Mouse (Mus musculus): ENCODE measurements at regions not wholly inside any gene's neighbourhood (a gene's known extent, or its start where the extent isn't known, plus 50 kb on each side); places are given as distances from the start of the nearest gene placed in this dataset.

DNA sequence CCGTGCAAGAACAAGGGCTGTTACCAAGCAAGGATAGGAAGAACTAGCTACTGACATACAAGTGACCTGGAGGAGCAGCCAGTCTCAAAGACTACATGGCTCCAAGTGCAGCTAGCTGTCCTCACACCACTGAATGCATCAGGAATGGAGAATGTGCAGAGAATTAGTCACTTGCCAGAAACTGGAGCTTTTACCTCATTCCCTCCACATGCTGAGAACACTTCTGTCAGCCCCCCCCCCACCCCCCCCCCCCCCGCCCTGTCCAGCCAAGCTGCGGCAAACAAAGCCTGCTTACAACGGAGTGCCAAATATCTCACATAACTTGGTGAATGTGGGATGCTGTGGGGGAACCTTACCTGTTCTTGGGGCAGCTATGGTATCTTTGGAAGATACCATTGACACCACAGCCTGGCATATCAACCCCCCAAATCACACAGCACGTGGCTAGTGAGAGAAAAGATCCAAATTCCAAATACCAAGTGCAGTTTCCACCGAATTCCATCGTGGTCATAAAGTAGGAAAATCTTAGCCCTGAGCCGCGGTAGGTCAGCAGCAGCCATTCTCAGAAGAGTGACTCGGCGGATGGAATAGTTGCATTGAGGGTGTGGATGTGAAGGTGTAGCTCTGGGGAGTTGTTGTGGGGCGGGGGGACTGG is 126.3 kb downstream of the Gadd45g start:
- DNase-seq (ENCODE audit: extremely low spot score in 1 of 2, low spot score in 1 of 2): no peak

- DNase-seq (ENCODE audit: extremely low spot score in 1 of 2, low spot score in 1 of 2): peak in 1 of 2 experiments; percentile 51
Measured at GRCm38 (mm10) chr13:51973461-51973860, 127.0 kb downstream of the Gadd45g start.

GRCm38 (mm10) chr13:51974101-51974500 is 127.6 kb downstream of the Gadd45g start:
- DNase-seq (ENCODE audit: extremely low spot score in 1 of 2, low spot score in 1 of 2): no peak

GRCm38 (mm10) chr13:51975330-51975729 is 128.9 kb downstream of the Gadd45g start:
- no peak for DNase-seq (ENCODE audit: extremely low spot score in 1 of 2, low spot score in 1 of 2)

DNA sequence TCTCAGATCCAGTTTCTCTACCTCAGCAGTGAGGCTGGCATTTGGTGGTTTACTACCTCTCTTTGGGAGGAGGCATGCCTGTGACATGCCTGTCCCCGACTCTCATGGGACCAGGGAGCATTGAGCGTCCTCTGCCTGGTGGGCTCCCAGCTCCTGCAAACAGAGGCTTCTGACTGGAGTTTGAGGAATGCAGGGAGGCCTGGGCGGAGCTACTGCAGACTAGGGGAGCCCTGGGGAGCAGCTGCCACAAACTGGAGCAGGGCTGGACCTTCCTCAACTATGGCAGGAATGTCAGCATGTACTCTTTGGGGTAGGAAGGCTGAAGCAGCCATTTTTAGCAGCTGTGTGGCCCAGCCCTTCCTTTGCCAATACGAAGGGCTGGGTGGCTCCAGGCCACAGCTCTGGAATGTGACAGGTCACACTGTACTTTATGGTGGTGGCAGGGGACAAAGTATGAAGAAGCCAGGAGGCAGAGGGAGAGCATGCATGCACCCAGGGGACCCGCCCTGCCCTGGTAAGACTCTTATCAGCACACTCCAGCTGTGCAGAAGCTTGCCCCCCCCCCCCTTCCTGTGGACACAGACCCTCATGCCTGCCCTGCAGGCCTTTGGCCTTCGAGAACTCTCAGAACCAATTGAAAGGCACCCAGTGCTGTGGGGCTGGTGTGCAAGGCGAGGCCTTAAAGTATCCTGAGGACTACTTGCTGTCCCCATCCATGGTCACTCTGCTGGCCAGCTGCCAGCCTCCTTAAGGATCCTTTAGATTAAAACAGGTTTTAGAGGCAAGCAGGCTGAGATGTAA is 129.5 kb downstream of the Gadd45g start:
- DNase-seq (ENCODE audit: extremely low spot score in 1 of 2, low spot score in 1 of 2): no peak

DNA sequence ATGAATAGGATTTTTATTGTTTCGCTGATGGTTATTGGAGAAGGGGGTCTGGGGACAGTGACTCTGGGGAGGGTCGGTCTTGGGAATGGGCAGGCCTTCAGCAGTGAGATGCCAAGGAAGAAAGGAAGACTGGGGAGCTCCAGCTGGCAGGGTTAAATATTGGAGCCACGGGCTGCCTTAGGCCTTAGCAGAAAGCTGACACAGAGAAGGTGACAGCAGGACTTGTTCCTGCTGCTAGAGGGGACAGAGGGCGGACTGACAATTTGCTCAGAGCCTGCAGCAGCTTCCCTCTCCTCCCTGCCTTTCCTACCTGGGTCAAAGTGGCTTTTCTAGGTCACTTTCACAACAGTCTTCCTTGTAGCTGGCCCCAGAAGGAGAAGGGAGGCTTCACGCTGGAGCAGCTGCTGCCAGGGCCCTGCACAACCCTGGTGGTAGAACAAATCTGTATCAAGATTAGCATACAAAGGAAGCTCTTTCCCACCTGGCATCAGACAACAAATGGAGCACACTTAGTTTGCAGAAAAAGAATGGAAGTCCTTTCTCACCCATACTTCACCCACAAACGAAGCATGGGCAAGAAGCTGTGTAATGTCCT is 130.2 kb downstream of the Gadd45g start:
- DNase-seq (ENCODE audit: extremely low spot score in 1 of 2, low spot score in 1 of 2): no peak

DNA sequence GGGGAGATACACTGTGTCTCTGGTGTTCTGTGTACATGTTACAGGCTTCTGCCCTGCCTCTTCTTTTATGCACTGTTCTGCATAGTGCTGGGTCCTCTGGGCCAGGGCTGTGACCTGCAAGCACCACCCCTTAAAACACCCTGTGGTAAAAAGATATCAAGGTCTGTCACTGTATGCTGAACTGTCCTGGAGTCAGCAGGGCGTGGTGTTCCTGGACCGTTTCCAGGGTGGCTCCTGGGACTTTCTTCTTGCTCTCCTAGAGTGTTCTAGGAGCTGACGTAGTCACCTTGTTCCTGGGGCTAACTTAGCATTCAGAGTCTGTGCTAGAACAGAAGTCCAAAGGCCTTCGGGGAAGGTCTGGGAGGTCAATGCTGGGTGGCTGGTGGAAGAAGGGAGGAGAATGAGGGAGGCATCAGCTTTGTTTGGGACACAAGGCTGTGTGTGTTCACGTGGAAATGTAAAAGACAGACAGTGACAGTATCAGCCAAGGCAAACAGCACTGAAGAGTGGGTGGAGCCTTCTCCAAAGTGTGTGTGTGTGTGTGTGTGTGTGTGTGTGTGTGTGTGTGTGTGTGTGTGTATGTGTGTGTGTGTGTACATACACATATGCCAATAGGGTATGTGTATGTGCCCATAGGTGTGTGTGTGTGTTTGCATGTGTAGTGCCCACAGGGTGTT is 133.0 kb downstream of the Gadd45g start:
- no peak for DNase-seq (ENCODE audit: extremely low spot score in 1 of 2, low spot score in 1 of 2)

DNA sequence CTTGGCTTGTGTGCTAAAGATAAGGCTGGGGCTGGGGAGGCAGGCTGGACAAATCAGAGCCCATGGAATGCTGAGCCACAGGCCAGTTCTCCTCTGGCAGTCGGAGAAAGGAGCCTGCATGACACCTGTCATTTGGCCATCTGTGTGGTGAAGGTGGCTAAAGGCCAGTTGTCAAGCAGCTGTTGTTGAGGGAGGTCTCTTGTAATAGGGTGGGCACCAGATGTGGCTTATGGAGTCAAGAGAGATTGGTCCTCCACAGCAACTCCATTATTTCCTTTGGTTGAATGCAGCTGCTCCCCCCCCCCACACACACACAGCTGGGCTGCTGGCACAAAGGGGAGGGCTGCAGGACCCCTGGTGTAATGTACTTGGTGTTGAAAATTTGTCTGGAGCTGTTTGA is 133.9 kb downstream of the Gadd45g start:
- no peak for DNase-seq (ENCODE audit: extremely low spot score in 1 of 2, low spot score in 1 of 2)

GRCm38 (mm10) chr13:51983002-51983401 is 136.5 kb downstream of the Gadd45g start:
- no peak for DNase-seq (ENCODE audit: extremely low spot score in 1 of 2, low spot score in 1 of 2)

DNA sequence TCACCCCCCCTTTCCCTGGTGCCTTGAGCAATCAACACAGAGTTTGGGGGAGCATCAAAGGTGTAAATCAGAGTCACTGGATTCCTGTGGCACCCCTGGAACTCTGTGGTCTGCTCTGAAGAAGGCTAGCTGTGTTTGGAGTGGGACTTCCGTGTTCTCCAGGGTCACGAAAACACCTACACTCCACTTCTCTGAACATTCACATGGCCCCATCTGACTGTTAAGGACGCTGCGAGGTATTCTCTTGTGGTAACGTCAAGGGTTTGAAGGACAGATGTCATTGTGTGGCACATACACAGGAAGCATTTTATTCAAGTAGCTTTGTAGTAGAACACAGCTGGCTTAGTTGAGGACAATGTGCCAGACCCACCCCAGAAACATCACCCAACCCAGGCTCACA is 137.1 kb downstream of the Gadd45g start:
- no peak for DNase-seq (ENCODE audit: extremely low spot score in 1 of 2, low spot score in 1 of 2)

GRCm38 (mm10) chr13:51991339-51991738 is 144.9 kb downstream of the Gadd45g start:
- no peak for DNase-seq (ENCODE audit: extremely low spot score in 1 of 2, low spot score in 1 of 2)

DNA sequence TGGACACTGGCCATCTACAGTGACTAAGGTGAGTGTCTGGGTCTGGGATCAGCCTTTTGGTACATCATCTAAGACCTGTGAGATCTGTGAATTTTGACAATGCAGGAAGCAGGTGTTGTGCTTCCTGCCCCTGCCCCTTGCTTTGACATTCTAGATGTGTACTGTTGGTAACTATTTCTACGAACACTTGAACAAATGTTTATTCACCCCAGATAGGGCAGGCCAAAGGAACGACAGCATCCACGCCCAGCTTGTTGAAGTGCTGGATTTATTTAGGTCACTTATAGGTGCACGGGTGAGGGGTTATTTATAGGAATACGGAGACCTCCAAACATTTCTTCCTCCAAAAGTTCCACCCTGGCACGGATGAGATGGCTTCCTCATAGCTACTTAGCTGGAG is 146.4 kb downstream of the Gadd45g start:
- no peak for DNase-seq (ENCODE audit: extremely low spot score in 1 of 2, low spot score in 1 of 2)

DNA sequence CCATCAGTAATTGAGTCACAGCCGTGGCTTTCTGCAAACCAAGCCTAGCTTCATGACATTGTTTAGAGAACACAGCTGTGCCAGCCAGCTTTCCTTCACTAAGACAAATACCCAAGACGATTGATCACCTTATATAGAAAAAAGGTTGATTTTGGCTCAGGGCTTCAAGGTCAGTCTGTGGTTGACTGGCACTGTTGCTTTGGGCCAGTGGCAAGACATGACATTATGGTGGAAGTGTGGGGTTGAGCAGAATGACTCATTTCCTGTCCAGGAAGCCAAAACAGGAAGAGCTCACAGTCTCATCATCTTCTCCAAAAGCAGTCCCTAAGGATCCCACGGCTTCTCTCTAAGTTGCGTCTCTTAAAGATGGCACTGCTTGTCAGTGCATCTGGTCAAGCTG is 149.7 kb downstream of the Gadd45g start:
- DNase-seq (ENCODE audit: extremely low spot score in 1 of 2, low spot score in 1 of 2): no peak

GRCm38 (mm10) chr13:51998542-51998941 is 152.1 kb downstream of the Gadd45g start:
- DNase-seq (ENCODE audit: extremely low spot score in 1 of 2, low spot score in 1 of 2): no peak

GRCm38 (mm10) chr13:52001811-52002210 is 155.3 kb downstream of the Gadd45g start:
- no peak for DNase-seq (ENCODE audit: extremely low spot score in 1 of 2, low spot score in 1 of 2)

DNA sequence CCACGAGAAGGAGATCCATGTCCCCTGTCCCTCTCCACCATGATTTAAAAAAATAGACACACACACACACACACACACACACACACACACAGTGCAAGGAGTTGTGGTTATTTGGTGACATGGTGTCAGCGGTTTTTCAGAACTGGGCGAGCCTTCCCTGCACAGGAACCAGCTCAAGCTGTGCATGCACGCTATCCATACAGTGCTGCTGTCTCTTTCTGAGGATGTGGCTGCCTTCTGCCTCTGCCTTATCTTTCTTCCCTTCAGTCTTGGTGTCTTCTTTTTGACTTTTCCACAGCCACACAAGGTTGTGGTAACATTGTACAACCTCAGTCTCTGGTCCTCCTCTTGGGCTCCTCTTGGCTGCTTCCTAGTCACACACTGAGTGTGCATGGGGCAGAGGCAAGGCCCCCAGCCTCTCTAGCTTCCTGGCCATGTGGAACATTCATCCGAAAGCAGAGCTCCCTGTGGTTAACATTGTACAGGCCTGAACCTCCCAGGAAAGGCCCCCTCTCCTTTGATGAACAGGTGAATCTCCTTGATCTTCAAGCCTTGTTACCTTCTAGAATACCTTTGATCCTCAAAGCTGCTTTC is 157.6 kb downstream of the Gadd45g start:
- no peak for DNase-seq (ENCODE audit: extremely low spot score in 1 of 2, low spot score in 1 of 2)

- DNase-seq (ENCODE audit: extremely low spot score in 1 of 2, low spot score in 1 of 2): no peak
Measured at GRCm38 (mm10) chr13:52007585-52008395, 161.3 kb downstream of the Gadd45g start.

GRCm38 (mm10) chr13:52009231-52009630 is 162.8 kb downstream of the Gadd45g start:
- DNase-seq (ENCODE audit: extremely low spot score in 1 of 2, low spot score in 1 of 2): no peak

- no peak for DNase-seq (ENCODE audit: extremely low spot score in 1 of 2, low spot score in 1 of 2)
Measured at GRCm38 (mm10) chr13:52009766-52010165, 163.3 kb downstream of the Gadd45g start.

DNA sequence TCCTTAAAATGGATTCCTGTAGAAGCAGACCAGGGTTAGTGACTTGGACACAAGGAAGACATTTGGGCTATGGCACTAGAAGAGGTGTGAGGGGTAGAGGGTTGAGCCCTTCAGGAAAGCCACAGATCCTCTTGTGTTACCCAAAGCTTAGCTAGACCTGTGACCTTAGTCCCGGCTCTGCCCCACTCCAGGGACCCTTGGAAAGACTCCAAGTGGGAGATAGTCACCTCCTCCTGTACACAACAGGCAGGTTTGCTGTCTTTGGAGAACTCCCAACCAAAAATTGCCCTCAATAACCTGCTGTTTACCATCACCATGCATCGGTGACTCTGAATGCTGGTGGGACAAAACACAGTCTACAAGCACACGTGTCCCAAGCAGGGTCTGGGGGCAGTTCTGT is 164.5 kb downstream of the Gadd45g start:
- no peak for DNase-seq (ENCODE audit: extremely low spot score in 1 of 2, low spot score in 1 of 2)
